Mouse (Mus musculus) adrenal gland, postnatal 0 days (tissue): ENCODE data around the gene 4933402J07Rik. TPM values are rescaled to one million over a fixed set of nuclear protein-coding genes. Genes with fewer than 3 reads are reported as not detected.

Experiments
- polyA plus RNA-seq: library from polyadenylated mRNA; unstranded; fragments of >200 nt; fragmentation: Nextera tagmentation; extraction: Ambion mirVana; gene quantifications from 2 replicates; pipeline ENCODE4 v1.2.1, GENCODE M21; 2015

The 4933402J07Rik gene
- polyA plus RNA-seq, result not detected in 2 replicates

DNA sequence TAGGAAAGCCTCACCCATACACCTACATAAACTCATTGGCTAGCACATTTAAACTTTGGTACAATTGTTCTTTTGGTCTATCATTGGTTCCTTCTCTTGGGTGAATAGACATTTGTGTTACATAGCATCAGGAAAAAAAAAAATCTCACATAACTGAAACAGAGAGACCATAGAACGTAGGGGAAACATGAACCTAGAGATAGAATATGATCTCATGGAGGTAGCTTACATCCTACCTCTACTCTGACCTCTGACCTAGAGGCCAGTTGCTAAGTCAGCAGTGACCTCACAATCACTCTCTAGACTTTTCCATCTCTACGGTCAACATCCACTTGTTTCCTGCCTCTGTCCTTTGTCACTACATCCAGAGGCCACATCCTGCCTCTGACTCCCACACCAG lies at the start of gene 4933402J07Rik:
Gene 4933402J07Rik, plus strand, starts transcription at position 301 of the 400 bp plus-strand sequence.

Other genes with a start within 250 kb of the 4933402J07Rik start
- gene Cbln1, start 91.2 kb upstream of the 4933402J07Rik start, polyA plus RNA-seq, result 0.19 and 0.26 TPM in 2 replicates